Mouse (Mus musculus) urinary bladder, postnatal 25 days (tissue): ENCODE measurements around the gene Mrps36.
"Not testable (repeated sequence)": the region's sequence is repeated elsewhere in the genome, so short reads cannot be mapped to it uniquely, and the experiment has no call there.

Experiments used
- DNase-seq: peaks from one replicate; pipeline ENCODE4 v3.0.0; 2022; ENCODE audit warnings: low spot score

The Mrps36 gene

GRCm38 (mm10) chr13:100731462-100732046, 12.9 kb downstream of the Mrps36 start:
- DNase-seq = not testable (repeated sequence)

- peak; percentile 88 for DNase-seq
These were observed 13.6 kb downstream of the Mrps36 start, which contains the start of gene Cdk7 for GRCm38 (mm10) chr13:100730861-100731176. TSS of gene Cdk7 (minus strand) at chr13:100730939.

DNA sequence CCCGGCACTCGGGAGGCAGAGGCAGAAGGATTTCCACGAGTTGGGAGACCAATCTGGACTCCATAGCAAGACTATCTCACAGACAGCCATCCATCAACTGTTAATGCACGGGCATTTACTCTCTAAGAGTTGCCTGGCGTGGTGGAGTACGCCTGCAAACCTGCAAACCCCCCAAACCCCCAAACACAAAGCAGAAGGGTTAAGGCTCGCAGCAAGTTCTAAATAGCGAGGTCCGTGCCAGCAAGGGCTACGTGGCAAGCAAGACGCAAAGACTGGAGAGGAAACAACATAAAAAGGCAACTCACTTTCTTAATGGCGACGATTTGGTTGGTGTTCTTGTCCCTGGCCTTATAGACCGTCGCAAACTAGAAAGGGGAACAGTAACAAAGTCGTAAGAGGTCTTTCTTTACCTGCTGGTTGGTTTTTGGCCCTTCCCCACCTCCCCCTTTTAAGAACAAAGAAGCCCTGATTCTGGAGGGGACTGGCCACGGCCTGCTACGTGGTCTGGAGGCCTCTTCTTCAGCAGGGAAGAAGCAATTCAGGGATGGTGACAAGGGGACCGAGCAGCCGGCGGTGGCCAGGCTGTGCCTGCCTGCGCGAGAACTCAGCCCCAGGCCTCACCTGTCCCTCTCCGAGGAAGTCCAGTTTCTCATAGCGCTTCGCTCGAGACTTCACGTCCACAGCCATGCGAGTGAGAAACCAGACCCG, 14.2 kb downstream of the Mrps36 start:
- DNase-seq = peak; percentile 10

- DNase-seq = not testable (repeated sequence)
These were observed 15.9 kb downstream of the Mrps36 start for GRCm38 (mm10) chr13:100728530-100728929.

DNA sequence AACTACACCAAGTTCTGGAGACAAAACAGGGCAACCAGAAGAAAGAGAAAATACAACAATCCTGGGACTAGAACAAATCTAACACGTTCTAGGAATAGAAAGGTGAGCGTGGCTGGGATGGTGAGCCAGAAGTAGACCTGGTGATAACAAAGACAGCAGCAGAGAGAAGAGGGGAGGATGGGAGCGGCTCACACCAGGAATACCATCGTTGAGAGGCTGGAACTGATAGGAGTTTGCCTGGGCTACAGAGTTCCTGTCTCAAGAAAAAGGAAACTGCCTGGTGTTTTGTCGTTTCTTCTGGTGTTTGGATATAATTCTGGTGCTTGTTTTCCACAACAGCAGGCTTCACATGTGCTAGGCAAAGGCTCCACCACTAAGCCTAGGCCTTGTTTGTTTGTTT, 16.4 kb downstream of the Mrps36 start:
- no peak for DNase-seq

GRCm38 (mm10) chr13:100725194-100725593, 19.3 kb downstream of the Mrps36 start:
- DNase-seq = no peak

GRCm38 (mm10) chr13:100724051-100724754, 20.3 kb downstream of the Mrps36 start:
- no peak for DNase-seq

DNA sequence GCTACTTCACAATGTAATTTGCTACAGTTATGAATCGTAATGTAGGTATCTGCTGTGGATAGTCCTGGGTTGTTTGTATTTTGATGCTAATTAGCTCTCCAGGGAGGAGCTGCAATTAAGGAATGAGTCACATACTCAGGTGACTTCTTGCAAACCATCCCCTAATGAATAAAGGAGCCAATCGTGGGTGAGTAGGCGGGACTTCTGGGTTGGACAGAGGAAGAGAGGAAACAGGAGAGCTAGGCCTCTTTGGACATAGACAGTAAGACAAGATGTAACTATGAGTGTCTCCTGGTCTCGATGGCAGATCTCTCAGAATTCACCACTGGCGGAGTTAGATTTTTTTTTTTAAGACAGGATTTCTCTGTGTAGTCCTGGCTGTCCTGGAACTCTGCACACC, 22.8 kb downstream of the Mrps36 start:
- DNase-seq = no peak

- no peak for DNase-seq
These were observed 29.0 kb downstream of the Mrps36 start for GRCm38 (mm10) chr13:100715467-100715866.

- DNase-seq = no peak
These were observed 38.3 kb downstream of the Mrps36 start for GRCm38 (mm10) chr13:100706206-100706605.

DNA sequence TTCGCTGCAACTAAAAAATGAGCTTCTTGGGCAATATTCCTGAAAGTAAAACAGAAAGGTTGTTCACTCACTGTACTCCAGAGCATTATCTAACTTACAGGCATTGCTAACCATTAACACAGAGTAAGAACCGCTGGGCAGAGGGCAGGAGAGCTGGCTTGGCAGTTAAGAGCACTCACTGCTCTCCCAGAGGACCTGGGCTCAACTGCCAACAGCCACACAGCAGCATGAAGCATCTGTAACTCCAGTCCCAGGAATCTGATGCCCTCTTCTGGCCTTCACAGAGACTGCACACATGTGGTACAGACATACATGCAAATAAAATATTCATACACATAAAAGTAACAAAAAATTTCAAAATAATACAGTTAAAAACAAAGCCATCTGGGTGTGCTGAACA, 41.0 kb downstream of the Mrps36 start:
- DNase-seq = no peak

DNA sequence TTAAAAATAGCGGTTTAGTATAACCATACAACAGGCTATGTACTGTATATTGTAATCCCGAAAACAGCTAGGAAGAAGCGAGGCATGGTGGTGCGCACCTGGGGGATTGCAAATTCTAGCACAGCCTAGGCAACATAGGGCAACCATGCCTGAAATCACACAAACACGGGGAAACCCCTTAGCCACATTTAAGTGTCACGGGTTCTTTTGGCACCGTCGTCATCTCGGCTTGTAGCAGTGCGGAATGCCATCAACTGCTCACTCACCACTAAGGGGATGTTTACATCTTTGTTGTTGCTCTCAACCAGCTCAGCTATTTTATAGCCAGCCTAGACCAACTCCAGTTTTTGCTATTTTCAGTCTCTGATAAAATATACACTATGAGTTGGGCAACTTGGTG, 45.6 kb downstream of the Mrps36 start:
- DNase-seq = no peak

GRCm38 (mm10) chr13:100697541-100697940, 46.9 kb downstream of the Mrps36 start:
- no peak for DNase-seq

- no peak for DNase-seq
These were observed 56.9 kb downstream of the Mrps36 start for GRCm38 (mm10) chr13:100687513-100687912.
